Mouse (Mus musculus): ENCODE data around the gene Hbb-bt. TPM values are rescaled to one million over a fixed set of nuclear protein-coding genes. Genes with fewer than 3 reads are reported as not detected.
"Not testable (repeated sequence)": the region's sequence is repeated elsewhere in the genome, so short reads cannot be mapped to it uniquely, and the experiment has no call there.

Hbb-bt gene
- polyA plus RNA-seq, 1 experiment from 2014 or later: 7,811 TPM

DNA sequence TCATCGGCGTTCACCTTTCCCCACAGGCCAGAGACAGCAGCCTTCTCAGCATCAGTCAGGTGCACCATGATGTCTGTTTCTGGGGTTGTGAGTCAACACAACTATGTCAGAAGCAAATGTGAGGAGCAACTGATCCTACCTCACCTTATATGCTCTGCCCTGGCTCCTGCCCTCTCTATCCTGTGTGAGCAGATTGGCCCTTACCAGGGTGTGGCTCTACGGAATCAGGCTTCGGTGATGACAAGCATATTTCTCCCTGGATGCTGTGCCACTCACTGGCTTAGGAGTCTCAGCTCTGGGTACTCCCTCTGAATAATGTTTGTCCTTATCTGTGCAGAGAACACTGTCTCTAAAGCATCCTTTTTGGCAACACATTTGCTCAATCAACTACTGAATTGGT is 14.0 kb upstream of the Hbb-bt start, which contains the start of gene Hbb-bs:
Hbb-bs (minus strand) TSS at position 289 of the 400 bp plus-strand sequence.
- no peak for ATAC-seq (replicated peaks; ENCODE audit: extremely low read depth, insufficient read depth, low FRiP score)
- WGBS: 91% methylated on average over 4 of the region's 4 CpGs

DNA sequence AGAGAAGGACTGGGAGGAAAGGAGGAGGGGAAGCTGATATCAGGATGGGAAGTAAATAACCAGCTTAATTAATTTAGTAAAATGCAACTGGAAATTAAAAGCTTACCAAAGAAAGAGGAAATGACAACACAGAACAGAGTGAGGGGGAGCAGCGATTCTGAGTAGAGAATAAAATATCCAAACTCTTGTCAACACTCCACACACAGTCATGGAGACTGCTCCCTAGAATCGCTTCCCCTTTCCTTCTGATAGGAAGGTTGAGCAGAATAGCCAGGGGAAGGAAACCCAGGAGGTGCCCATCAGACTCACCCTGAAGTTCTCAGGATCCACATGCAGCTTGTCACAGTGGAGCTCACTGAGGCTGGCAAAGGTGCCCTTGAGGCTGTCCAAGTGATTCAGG is 13.3 kb upstream of the Hbb-bt start:
- not testable (repeated sequence) for H3K9ac ChIP-seq (ENCODE audit: low read length); H3K4me3 ChIP-seq (ENCODE audit: low read length); H3K9me3 ChIP-seq (replicated peaks; ENCODE audit: control insufficient read depth, low read length); H3K4me2 ChIP-seq (ENCODE audit: low read depth, low read length); H3K4me1 ChIP-seq (ENCODE audit: control insufficient read depth, insufficient read depth, low read length); ATAC-seq (replicated peaks; ENCODE audit: extremely low read depth, insufficient read depth, low FRiP score); H3K36me3 ChIP-seq (ENCODE audit: control insufficient read depth, insufficient read depth); H3K27me3 ChIP-seq (ENCODE audit: control insufficient read depth, insufficient read depth, low read length); H3K27ac ChIP-seq (ENCODE audit: low read length)
- WGBS: no CpG with 5 or more reads among the region's 2 CpGs

More for the DNA sequence above, 14.0 kb upstream of the Hbb-bt start, which contains the start of gene Hbb-bs:
- Histone ChIP-seq H3K27ac (ENCODE audit: low read length) (no peak within 1 kb of the TSS), H3K9me3 (replicated peaks; ENCODE audit: control insufficient read depth, low read length) (no peaks in the 10 kb centered on the region), H3K36me3 (ENCODE audit: control insufficient read depth, insufficient read depth) (no peaks in the 10 kb centered on the region), H3K4me3 (ENCODE audit: low read length) (no peak within 1 kb of the TSS), H3K4me2 (ENCODE audit: low read depth, low read length) (no peak within 1 kb of the TSS), H3K4me1 (ENCODE audit: control insufficient read depth, insufficient read depth, low read length) (no peaks in the 10 kb centered on the region), H3K27me3 (ENCODE audit: control insufficient read depth, insufficient read depth, low read length) (no peaks in the 10 kb centered on the region), H3K9ac (ENCODE audit: low read length) (no peak within 1 kb of the TSS)

DNA sequence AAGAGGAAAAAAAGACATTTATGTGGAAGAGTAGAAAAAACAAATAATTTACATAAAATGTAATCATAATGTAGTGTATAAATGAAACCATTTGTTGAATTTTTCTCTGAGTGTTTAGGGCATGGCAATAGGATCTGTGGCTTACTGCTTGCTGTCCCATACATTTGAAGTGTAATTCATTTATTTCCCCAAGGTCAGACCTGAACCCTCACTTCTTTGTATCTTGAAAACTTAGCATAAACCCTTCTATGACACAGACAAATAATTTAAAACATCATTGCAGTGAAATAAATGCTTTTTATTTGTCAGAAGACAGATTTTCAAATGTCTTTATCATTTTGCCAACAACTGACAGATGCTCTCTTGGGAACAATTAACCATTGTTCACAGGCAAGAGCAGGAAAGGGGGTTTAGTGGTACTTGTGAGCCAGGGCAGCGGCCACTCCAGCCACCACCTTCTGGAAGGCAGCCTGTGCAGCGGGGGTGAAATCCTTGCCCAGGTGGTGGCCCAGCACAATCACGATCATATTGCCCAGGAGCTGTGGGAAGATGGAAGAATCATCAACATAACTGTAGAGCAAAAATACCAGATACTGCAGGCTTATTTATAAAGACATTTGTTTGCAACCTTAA is 12.6 kb upstream of the Hbb-bt start:
- 47% methylated on average over 3 of the region's 3 CpGs for WGBS
- H3K9me3 ChIP-seq (replicated peaks; ENCODE audit: control insufficient read depth, low read length): no peaks in the 10 kb centered on the region
- no peak for ATAC-seq (replicated peaks; ENCODE audit: extremely low read depth, insufficient read depth, low FRiP score)

DNA sequence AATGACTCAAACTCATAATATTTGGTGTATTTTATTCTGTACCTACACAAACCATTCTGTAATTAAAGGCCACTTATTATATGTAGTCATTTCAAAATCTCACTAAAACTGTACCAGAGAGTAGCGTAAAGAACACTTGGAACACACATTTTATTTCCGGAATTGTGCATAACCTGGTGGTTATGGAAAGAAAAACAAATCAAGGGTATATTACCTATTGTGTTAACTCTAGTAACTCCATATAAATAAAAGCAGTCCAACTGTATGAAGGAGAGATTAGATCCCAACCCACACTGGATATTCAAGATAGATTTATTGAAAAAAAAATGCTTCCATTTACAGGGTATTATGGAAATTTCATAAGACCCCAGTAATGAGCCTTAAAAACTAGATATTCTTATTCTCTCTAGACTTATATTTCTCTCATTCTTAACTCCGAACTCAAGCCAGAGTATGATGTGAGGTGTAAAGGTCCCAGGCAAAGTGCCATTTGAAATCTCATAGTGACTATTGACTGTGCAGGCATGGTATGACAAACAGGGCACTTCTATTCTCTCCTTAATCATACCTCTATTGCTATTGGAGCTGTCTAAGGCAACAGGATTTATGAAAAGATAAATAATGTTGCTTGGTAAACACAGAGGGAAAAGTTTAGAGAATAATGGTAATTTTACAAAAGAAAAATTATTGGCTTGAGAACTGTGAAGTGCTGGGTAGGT is 11.9 kb upstream of the Hbb-bt start:
- Histone ChIP-seq H3K9ac (ENCODE audit: low read length) (no peak overlapping the region), H3K27ac (ENCODE audit: low read length) (no peak overlapping the region), H3K27me3 (ENCODE audit: control insufficient read depth, insufficient read depth, low read length) (no peaks in the 10 kb centered on the region), H3K4me1 (ENCODE audit: control insufficient read depth, insufficient read depth, low read length) (no peaks in the 10 kb centered on the region), H3K9me3 (replicated peaks; ENCODE audit: control insufficient read depth, low read length) (no peaks in the 10 kb centered on the region), H3K4me2 (ENCODE audit: low read depth, low read length) (no peak overlapping the region), H3K36me3 (ENCODE audit: control insufficient read depth, insufficient read depth) (no peaks in the 10 kb centered on the region), H3K4me3 (ENCODE audit: low read length) (no peak overlapping the region)
- 85% methylated on average over 3 of the region's 3 CpGs for WGBS
- ATAC-seq (replicated peaks; ENCODE audit: extremely low read depth, insufficient read depth, low FRiP score): no peak

More for the DNA sequence above, 12.6 kb upstream of the Hbb-bt start:
- Histone ChIP-seq H3K4me3 (ENCODE audit: low read length) (no peak overlapping the region), H3K4me2 (ENCODE audit: low read depth, low read length) (no peak overlapping the region), H3K4me1 (ENCODE audit: control insufficient read depth, insufficient read depth, low read length) (no peaks in the 10 kb centered on the region), H3K27me3 (ENCODE audit: control insufficient read depth, insufficient read depth, low read length) (no peaks in the 10 kb centered on the region), H3K27ac (ENCODE audit: low read length) (no peak overlapping the region), H3K36me3 (ENCODE audit: control insufficient read depth, insufficient read depth) (no peaks in the 10 kb centered on the region), H3K9ac (ENCODE audit: low read length) (no peak overlapping the region)

DNA sequence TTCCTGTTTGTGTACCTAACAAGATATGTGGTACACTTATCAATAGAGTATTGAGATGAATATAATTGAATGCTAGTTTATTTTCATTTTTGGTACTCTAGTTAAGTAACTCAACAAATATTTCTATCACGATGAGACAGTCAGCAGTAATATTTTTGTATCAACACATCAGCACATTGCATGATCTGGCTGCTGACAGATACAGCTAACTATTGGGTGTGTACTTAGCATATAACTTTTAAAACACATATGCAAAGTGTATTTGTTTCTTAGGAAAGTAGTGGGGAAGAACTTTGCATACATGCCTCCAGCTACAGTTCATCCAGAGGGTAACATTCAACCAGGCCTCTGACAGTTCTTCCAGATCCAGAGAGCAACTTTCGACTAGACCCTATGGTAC is 10.8 kb upstream of the Hbb-bt start:
- no peaks in the 10 kb centered on the region for H3K4me1 ChIP-seq (ENCODE audit: control insufficient read depth, insufficient read depth, low read length)
- 79% methylated on average over 2 of the region's 2 CpGs for WGBS

DNA sequence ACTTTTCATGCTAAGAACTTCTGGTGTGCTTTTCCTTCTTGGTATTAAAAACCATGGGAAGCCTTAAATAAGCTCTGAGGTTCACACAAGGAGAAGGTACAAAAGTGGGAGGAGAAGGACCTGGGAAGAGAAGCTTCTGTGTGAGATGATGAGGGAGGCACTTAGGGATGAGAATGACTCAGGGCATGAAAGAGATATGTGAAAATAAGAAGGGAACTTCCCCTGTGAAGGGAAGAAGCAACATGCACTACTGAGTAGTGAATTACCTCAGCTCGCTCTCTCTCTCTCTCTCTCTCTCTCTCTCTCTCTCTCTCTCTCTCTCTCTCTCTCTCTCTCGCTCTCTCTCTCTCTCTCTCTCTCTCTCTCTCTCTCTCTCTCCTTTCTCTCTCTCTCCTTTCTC is 1.3 kb upstream of the Hbb-bt start:
- not testable (repeated sequence) for H3K27me3 ChIP-seq (ENCODE audit: control insufficient read depth, insufficient read depth, low read length); H3K9ac ChIP-seq (ENCODE audit: low read length); H3K4me1 ChIP-seq (ENCODE audit: control insufficient read depth, insufficient read depth, low read length); H3K27ac ChIP-seq (ENCODE audit: low read length); H3K4me3 ChIP-seq (ENCODE audit: low read length); H3K4me2 ChIP-seq (ENCODE audit: low read depth, low read length); H3K9me3 ChIP-seq (replicated peaks; ENCODE audit: control insufficient read depth, low read length); ATAC-seq (replicated peaks; ENCODE audit: extremely low read depth, insufficient read depth, low FRiP score); H3K36me3 ChIP-seq (ENCODE audit: control insufficient read depth, insufficient read depth)
- WGBS: no CpG with 5 or more reads among the region's 2 CpGs

More for the DNA sequence above, 10.8 kb upstream of the Hbb-bt start:
- ATAC-seq (replicated peaks; ENCODE audit: extremely low read depth, insufficient read depth, low FRiP score): no peak
- no peak overlapping the region for H3K4me3 ChIP-seq (ENCODE audit: low read length)
- no peaks in the 10 kb centered on the region for H3K36me3 ChIP-seq (ENCODE audit: control insufficient read depth, insufficient read depth)
- H3K4me2 ChIP-seq (ENCODE audit: low read depth, low read length): no peak overlapping the region
- H3K9ac ChIP-seq (ENCODE audit: low read length): no peak overlapping the region
- H3K27ac ChIP-seq (ENCODE audit: low read length): no peak overlapping the region
- no peaks in the 10 kb centered on the region for H3K27me3 ChIP-seq (ENCODE audit: control insufficient read depth, insufficient read depth, low read length)
- H3K9me3 ChIP-seq (replicated peaks; ENCODE audit: control insufficient read depth, low read length): no peaks in the 10 kb centered on the region

DNA sequence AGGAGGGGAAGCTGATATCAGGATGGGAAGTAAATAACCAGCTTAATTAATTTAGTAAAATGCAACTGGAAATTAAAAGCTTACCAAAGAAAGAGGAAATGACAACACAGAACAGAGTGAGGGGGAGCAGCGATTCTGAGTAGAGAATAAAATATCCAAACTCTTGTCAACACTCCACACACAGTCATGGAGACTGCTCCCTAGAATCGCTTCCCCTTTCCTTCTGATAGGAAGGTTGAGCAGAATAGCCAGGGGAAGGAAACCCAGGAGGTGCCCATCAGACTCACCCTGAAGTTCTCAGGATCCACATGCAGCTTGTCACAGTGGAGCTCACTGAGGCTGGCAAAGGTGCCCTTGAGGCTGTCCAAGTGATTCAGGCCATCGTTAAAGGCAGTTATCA is 644 bp downstream of the Hbb-bt start:
- WGBS: no CpG with 5 or more reads among the region's 3 CpGs
- H3K4me3 ChIP-seq (ENCODE audit: low read length); H3K9ac ChIP-seq (ENCODE audit: low read length); H3K4me1 ChIP-seq (ENCODE audit: control insufficient read depth, insufficient read depth, low read length); H3K4me2 ChIP-seq (ENCODE audit: low read depth, low read length); H3K27me3 ChIP-seq (ENCODE audit: control insufficient read depth, insufficient read depth, low read length); ATAC-seq (replicated peaks; ENCODE audit: extremely low read depth, insufficient read depth, low FRiP score); H3K36me3 ChIP-seq (ENCODE audit: control insufficient read depth, insufficient read depth); H3K27ac ChIP-seq (ENCODE audit: low read length); H3K9me3 ChIP-seq (replicated peaks; ENCODE audit: control insufficient read depth, low read length): not testable (repeated sequence)

DNA sequence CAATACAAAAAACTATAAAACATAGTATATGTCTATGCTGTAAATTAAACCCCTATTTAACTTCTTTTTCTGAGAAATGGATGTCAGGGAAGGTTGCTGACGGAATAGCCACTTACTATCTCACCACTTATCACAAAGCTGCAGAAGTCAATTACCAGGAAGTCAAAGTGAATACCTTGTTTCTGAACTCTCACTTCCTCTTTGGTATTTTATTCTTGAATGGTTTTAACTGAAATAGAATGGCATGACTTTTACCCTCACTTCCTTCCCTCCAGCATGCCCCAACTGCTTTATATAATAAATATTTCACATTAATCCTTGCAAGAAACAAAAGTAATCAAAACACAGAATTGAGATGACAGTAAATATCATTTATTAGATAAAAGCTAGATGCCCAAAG is 1.6 kb downstream of the Hbb-bt start:
- no peaks in the 10 kb centered on the region for H3K27me3 ChIP-seq (ENCODE audit: control insufficient read depth, insufficient read depth, low read length)
- H3K4me1 ChIP-seq (ENCODE audit: control insufficient read depth, insufficient read depth, low read length): no peaks in the 10 kb centered on the region
- H3K4me3 ChIP-seq (ENCODE audit: low read length): no peak overlapping the region
- 44% methylated on average over 1 of the region's 1 CpGs for WGBS
- H3K27ac ChIP-seq (ENCODE audit: low read length): no peak overlapping the region
- no peak for ATAC-seq (replicated peaks; ENCODE audit: extremely low read depth, insufficient read depth, low FRiP score)
- H3K36me3 ChIP-seq (ENCODE audit: control insufficient read depth, insufficient read depth): no peaks in the 10 kb centered on the region
- H3K9me3 ChIP-seq (replicated peaks; ENCODE audit: control insufficient read depth, low read length): no peaks in the 10 kb centered on the region
- no peak overlapping the region for H3K4me2 ChIP-seq (ENCODE audit: low read depth, low read length)
- H3K9ac ChIP-seq (ENCODE audit: low read length): no peak overlapping the region

DNA sequence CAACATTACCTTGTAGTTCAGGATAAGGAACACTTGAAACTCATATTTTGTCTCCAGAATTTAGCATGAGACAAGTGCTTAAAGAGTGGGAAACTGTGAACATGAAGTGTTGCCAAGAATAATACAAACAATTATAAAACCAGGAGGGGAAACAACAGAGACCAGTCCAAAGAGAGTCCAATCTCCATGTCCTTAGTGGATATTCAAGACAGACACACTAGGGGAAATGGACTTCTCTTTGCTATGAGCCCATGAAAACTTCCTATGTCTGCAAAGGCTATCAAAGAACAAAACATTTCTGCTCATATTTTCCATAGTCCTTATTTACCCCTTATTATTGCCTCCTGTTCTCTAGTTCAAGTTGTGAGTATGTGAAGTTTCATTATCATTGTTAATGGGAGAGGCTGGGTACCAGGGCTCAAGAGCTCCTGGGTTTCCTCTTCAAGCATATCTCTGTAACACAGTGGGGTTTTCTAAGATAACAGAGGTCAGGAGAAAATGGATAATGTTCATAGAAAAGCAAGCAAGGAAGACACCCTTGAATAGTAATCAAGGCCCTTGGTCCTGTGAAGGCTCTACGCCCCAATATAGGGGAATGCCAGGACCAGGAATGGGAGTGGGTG is 2.5 kb downstream of the Hbb-bt start:
- H3K27ac ChIP-seq (ENCODE audit: low read length): no peak overlapping the region
- no peaks in the 10 kb centered on the region for H3K9me3 ChIP-seq (replicated peaks; ENCODE audit: control insufficient read depth, low read length)
- 50% methylated on average over 1 of the region's 1 CpGs for WGBS
- H3K4me3 ChIP-seq (ENCODE audit: low read length): no peak overlapping the region
- no peak overlapping the region for H3K4me2 ChIP-seq (ENCODE audit: low read depth, low read length)
- H3K36me3 ChIP-seq (ENCODE audit: control insufficient read depth, insufficient read depth): no peaks in the 10 kb centered on the region
- no peaks in the 10 kb centered on the region for H3K27me3 ChIP-seq (ENCODE audit: control insufficient read depth, insufficient read depth, low read length)
- H3K9ac ChIP-seq (ENCODE audit: low read length): no peak overlapping the region
- ATAC-seq (replicated peaks; ENCODE audit: extremely low read depth, insufficient read depth, low FRiP score): no peak
- H3K4me1 ChIP-seq (ENCODE audit: control insufficient read depth, insufficient read depth, low read length): no peaks in the 10 kb centered on the region

All from heart, embryonic 16.5 days (tissue).